Mouse (Mus musculus): ENCODE measurements around the gene St6gal1. TPM values are rescaled to one million over a fixed set of nuclear protein-coding genes. Genes with fewer than 3 reads are reported as not detected.

St6gal1 gene
- polyA plus RNA-seq, 1 experiment from 2014 or later: 38.7 TPM

DNA sequence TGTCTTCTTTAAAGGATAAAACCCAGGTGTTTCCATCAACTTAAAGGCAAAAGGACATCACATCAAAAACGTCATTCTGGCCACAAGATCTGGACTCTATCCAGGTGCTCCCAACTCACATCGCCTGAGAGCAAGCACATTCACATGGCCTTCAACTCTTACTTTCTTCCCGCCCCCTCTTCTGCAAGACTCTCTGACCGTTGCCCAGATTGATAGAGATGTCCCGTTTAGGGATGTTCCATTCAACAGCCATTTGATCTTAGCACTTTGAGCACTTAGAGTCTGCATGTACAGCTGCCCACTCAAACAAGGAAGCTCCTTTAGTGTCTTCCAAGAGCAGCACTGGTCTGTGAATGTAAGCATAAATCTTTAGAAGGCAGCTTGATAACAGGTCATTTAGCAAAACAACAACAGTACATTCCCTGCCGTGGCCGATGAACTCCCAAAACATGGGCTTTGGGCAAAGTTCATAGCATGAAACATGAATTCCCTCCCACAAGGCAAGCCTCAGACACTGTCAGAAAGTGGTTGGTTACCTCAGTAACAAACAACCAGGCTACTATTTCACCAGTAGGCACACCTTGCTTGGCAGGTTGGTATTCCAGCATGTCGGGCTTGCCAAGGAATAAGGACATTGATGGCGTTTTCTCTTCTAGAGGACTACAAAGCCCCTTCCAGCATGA is 32.8 kb upstream of the St6gal1 start:
- Histone ChIP-seq H3K27me3 (no peaks in the 10 kb centered on the region), H3K9ac (no peak overlapping the region), H3K27ac (no peak overlapping the region), H3K9me3 (replicated peaks) (no peaks in the 10 kb centered on the region), H3K4me1 (no peaks in the 10 kb centered on the region), H3K4me3 (no peak overlapping the region), H3K4me2 (replicated peaks) (no peak overlapping the region), H3K36me3 (no peaks in the 10 kb centered on the region)
- ATAC-seq (ENCODE audit: low FRiP score): no peak
- WGBS: 84% methylated on average over 9 of the region's 9 CpGs

- no peak overlapping the region for H3K27ac ChIP-seq
- no peak for ATAC-seq (ENCODE audit: low FRiP score)
- no peaks in the 10 kb centered on the region for H3K4me1 ChIP-seq
- no peaks in the 10 kb centered on the region for H3K27me3 ChIP-seq
- H3K4me3 ChIP-seq: no peak overlapping the region
- no peak overlapping the region for H3K9ac ChIP-seq
- 89% methylated on average over 7 of the region's 7 CpGs for WGBS
- H3K9me3 ChIP-seq (replicated peaks): no peaks in the 10 kb centered on the region
- H3K4me2 ChIP-seq (replicated peaks): no peak overlapping the region
- H3K36me3 ChIP-seq: no peaks in the 10 kb centered on the region
Observed at GRCm38 (mm10) chr16:23195618-23196017, 28.9 kb upstream of the St6gal1 start.

- no peaks in the 10 kb centered on the region for H3K36me3 ChIP-seq
Observed at GRCm38 (mm10) chr16:23196296-23196695, 28.2 kb upstream of the St6gal1 start.

GRCm38 (mm10) chr16:23196791-23197190 is 27.7 kb upstream of the St6gal1 start:
- no peak for ATAC-seq (ENCODE audit: low FRiP score)
- WGBS: 90% methylated on average over 6 of the region's 6 CpGs

More at GRCm38 (mm10) chr16:23196296-23196695, 28.2 kb upstream of the St6gal1 start:
- H3K9me3 ChIP-seq (replicated peaks): no peaks in the 10 kb centered on the region
- no peak for ATAC-seq (ENCODE audit: low FRiP score)
- H3K27ac ChIP-seq: no peak overlapping the region
- no peak overlapping the region for H3K4me3 ChIP-seq
- H3K27me3 ChIP-seq: no peaks in the 10 kb centered on the region
- H3K9ac ChIP-seq: no peak overlapping the region
- H3K4me1 ChIP-seq: no peaks in the 10 kb centered on the region
- no peak overlapping the region for H3K4me2 ChIP-seq (replicated peaks)

DNA sequence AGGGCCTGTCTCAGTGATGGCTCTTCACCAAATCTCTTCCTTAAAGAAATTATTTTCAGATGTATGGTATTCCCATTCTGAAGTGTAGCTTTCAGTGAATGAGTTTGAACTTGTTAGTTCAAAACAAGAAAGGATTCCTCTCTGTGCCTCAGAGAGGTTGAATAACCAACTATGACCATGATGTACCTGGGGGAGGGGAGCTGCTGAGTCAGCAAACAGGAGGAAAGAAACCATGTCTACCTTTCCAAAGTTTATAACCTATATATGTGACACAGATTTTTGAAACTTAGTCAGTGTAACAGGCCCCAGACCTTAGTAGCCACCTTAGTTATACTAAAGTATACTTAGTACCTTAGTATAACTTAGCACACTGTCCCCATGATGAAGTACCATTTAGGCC is 23.0 kb upstream of the St6gal1 start:
- no peak overlapping the region for H3K4me3 ChIP-seq
- no peaks in the 10 kb centered on the region for H3K36me3 ChIP-seq
- H3K4me1 ChIP-seq: no peaks in the 10 kb centered on the region
- no peak overlapping the region for H3K4me2 ChIP-seq (replicated peaks)
- no peak overlapping the region for H3K27ac ChIP-seq
- H3K9ac ChIP-seq: no peak overlapping the region
- ATAC-seq (ENCODE audit: low FRiP score): no peak
- no peaks in the 10 kb centered on the region for H3K27me3 ChIP-seq
- no peaks in the 10 kb centered on the region for H3K9me3 ChIP-seq (replicated peaks)

More at GRCm38 (mm10) chr16:23196791-23197190, 27.7 kb upstream of the St6gal1 start:
- Histone ChIP-seq H3K9me3 (replicated peaks) (no peaks in the 10 kb centered on the region), H3K27ac (no peak overlapping the region), H3K27me3 (no peaks in the 10 kb centered on the region), H3K4me1 (no peaks in the 10 kb centered on the region), H3K4me2 (replicated peaks) (no peak overlapping the region), H3K36me3 (no peaks in the 10 kb centered on the region), H3K4me3 (no peak overlapping the region), H3K9ac (no peak overlapping the region)

DNA sequence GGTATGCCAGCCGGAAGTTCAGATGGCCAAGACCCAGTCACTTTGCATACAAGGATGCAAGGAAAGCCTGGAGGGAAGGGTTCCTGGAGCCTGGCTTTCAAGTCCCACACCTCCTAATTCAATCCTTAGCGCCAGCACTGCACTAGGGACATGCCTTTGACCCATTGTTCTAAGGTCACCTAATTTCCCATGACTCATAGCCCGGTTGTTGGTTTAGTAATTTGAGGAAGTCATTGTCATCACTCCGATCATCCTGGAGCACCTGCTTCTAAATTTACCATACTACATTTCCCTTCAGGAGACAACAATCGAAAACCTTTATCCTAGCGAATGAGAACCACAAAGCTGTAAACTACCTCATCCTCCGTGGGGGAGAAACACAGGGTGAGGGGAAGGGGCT is 10.2 kb upstream of the St6gal1 start:
- 85% methylated on average over 7 of the region's 7 CpGs for WGBS
- Histone ChIP-seq H3K4me3 (no peak overlapping the region), H3K27ac (no peak overlapping the region), H3K9me3 (replicated peaks) (no peaks in the 10 kb centered on the region), H3K4me1 (no peaks in the 10 kb centered on the region), H3K4me2 (replicated peaks) (no peak overlapping the region), H3K36me3 (no peaks in the 10 kb centered on the region), H3K9ac (no peak overlapping the region), H3K27me3 (no peaks in the 10 kb centered on the region)
- ATAC-seq (ENCODE audit: low FRiP score): no peak

- 86% methylated on average over 5 of the region's 5 CpGs for WGBS
- ATAC-seq (ENCODE audit: low FRiP score): no peak
- Histone ChIP-seq H3K9ac (no peak overlapping the region), H3K9me3 (replicated peaks) (no peaks in the 10 kb centered on the region), H3K4me3 (no peak overlapping the region), H3K27me3 (no peaks in the 10 kb centered on the region), H3K27ac (no peak overlapping the region), H3K4me1 (no peaks in the 10 kb centered on the region), H3K4me2 (replicated peaks) (no peak overlapping the region), H3K36me3 (no peaks in the 10 kb centered on the region)
Observed at GRCm38 (mm10) chr16:23215241-23215900, 9.2 kb upstream of the St6gal1 start.

DNA sequence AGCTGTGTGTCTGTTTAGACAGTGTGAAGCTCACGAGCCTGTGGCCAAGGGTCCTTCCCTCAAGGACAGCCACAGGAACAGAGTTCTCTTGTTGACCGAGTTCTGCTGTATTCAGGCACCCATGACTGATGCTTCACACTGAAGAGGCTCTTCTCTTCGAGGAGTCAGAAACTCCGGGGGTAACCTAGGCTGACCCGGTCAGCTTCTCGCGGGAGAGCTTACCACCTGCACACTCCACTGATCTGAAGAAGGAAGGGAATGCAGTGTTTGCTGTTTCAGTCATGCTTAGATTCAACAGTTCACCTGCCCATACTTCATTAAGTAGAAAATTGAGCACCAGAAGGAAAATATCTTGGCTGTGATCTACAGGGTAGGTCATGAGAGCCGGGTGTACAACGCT is 8.2 kb upstream of the St6gal1 start:
- Histone ChIP-seq H3K9me3 (replicated peaks) (no peaks in the 10 kb centered on the region), H3K36me3 (no peaks in the 10 kb centered on the region), H3K27me3 (no peaks in the 10 kb centered on the region), H3K27ac (no peak overlapping the region), H3K4me2 (replicated peaks) (no peak overlapping the region), H3K4me3 (no peak overlapping the region), H3K9ac (no peak overlapping the region), H3K4me1 (no peaks in the 10 kb centered on the region)
- no peak for ATAC-seq (ENCODE audit: low FRiP score)
- 86% methylated on average over 9 of the region's 9 CpGs for WGBS

- H3K4me2 ChIP-seq (replicated peaks): no peak overlapping the region
- no peaks in the 10 kb centered on the region for H3K27me3 ChIP-seq
- no peak overlapping the region for H3K27ac ChIP-seq
- no peaks in the 10 kb centered on the region for H3K36me3 ChIP-seq
- 62% methylated on average over 7 of the region's 7 CpGs for WGBS
- no peaks in the 10 kb centered on the region for H3K4me1 ChIP-seq
- ATAC-seq (ENCODE audit: low FRiP score): no peak
- H3K4me3 ChIP-seq: no peak overlapping the region
- no peak overlapping the region for H3K9ac ChIP-seq
- H3K9me3 ChIP-seq (replicated peaks): no peaks in the 10 kb centered on the region
Observed at GRCm38 (mm10) chr16:23218313-23218712, 6.2 kb upstream of the St6gal1 start.

GRCm38 (mm10) chr16:23223166-23223870 is 1.2 kb upstream of the St6gal1 start:
- no peak for ATAC-seq (ENCODE audit: low FRiP score)
- Histone ChIP-seq H3K36me3 (no peaks in the 10 kb centered on the region), H3K4me2 (replicated peaks) (peak overlapping the region; percentile 86; the same call in 1 of the 2 replicates), H3K9me3 (replicated peaks) (no peaks in the 10 kb centered on the region), H3K27me3 (no peaks in the 10 kb centered on the region), H3K4me3 (no peak overlapping the region), H3K4me1 (peaks cover 22% of the 10 kb centered on the region), H3K27ac (0 out of 2 replicates have a peak overlapping the region, but pooled peaks have one; percentile 2), H3K9ac (no peak overlapping the region)
- 77% methylated on average over 12 of the region's 12 CpGs for WGBS

GRCm38 (mm10) chr16:23223871-23224469 is 570 bp upstream of the St6gal1 start:
- Histone ChIP-seq H3K9me3 (replicated peaks) (no peaks in the 10 kb centered on the region), H3K27ac (0 out of 2 replicates have a peak overlapping the region, but pooled peaks have one; percentile 2), H3K27me3 (no peaks in the 10 kb centered on the region), H3K4me1 (peaks cover 28% of the 10 kb centered on the region), H3K4me3 (peak overlapping the region; percentile 54; the same call in 1 of the 2 replicates), H3K9ac (no peak overlapping the region; the same call in 1 of the 2 replicates), H3K36me3 (no peaks in the 10 kb centered on the region), H3K4me2 (replicated peaks) (peak overlapping the region; percentile 86)
- 40% methylated on average over 12 of the region's 12 CpGs for WGBS
- no peak for ATAC-seq (ENCODE audit: low FRiP score)

DNA sequence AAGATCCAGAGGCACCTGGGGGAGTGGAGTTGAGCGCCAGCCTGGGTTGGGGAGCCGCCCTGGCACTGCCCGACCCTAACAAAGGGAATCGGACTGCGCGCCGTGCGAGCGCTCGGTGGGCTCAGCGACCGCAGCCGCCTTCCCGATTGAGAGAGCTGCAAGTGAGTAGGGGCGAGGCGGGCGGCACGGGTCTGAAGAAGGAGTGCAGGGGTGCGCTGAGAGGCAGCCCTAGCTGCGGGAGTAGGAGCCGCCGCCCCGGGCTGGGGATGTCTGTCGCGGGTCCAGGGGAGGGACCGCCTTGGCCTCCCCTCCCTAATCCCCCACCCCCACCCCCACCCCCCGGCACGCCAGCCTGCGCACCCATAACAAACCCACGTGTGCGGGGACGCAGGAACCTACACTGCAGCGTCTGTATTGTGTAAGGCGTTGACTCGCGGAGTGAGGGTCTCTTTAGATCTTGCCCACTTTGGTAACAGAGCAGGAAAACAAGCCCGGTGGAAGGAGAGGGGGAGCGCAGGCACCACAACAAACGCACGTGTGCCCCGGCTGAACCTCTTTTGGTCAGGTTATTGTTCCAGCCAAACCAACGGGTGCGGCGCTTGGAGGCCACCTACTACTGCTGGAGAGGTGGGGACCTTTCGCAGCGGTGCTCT is 655 bp downstream of the St6gal1 start:
- H3K4me3 ChIP-seq: peak overlapping the region; percentile 54
- no peaks in the 10 kb centered on the region for H3K36me3 ChIP-seq
- H3K27ac ChIP-seq: peak overlapping the region; percentile 93
- peaks cover 34% of the 10 kb centered on the region for H3K4me1 ChIP-seq
- peak overlapping the region; percentile 86 for H3K4me2 ChIP-seq (replicated peaks)
- peak overlapping the region; percentile 89 for H3K9ac ChIP-seq
- no peaks in the 10 kb centered on the region for H3K27me3 ChIP-seq
- H3K9me3 ChIP-seq (replicated peaks): no peaks in the 10 kb centered on the region
- ATAC-seq (ENCODE audit: low FRiP score): peak; percentile 85
- under 1% methylated on average over 40 of the region's 46 CpGs for WGBS
